9 mouse cellular contexts compared by ENCODE assay signal in genomic region chr11:67010430-67010829, GRCm38 (mm10). TPM values are rescaled to one million over a fixed set of nuclear protein-coding genes. Genes with fewer than 3 reads are reported as not detected.
DNase-seq lines count a peak whose midpoint lies in the region; ATAC-seq lines count a peak whose summit lies in the region.
"Had no signal": no experiment of that assay in that cellular context is flagged by ENCODE, and none has a peak within 500 bp of the region (broad histone marks: within the 10 kb centered on the region; RNA-seq: fewer than 3 reads in every experiment).

No protein-coding gene starts in this region.

- ATAC-seq in frontal cortex, adult (ENCODE audit: low TSS enrichment) = peak; percentile 97
- peak; percentile 78 for ATAC-seq in hindbrain, embryonic 16.5 days

- no peaks in the 10 kb centered on the region for H3K9me3 ChIP-seq in hindbrain, embryonic 16.5 days (ENCODE audit: control insufficient read depth, low read length)

- H3K4me1 ChIP-seq in hindbrain, embryonic 16.5 days (ENCODE audit: control insufficient read depth, insufficient read depth, low read depth, low read length) = peaks cover 10% of the 10 kb centered on the region

- H3K27ac ChIP-seq in hindbrain, embryonic 16.5 days (ENCODE audit: low read depth, low read length) = peak overlapping the region; percentile 1; the same call in 1 of the 2 replicates

- H3K9ac ChIP-seq in hindbrain, embryonic 16.5 days (ENCODE audit: low read depth, low read length) = no peak overlapping the region

- DNase-seq in frontal cortex, postnatal 10 days (ENCODE audit: low spot score in 2 of 2) = no peak
- DNase-seq in right cerebral cortex, postnatal 14 days = peak; percentile 36
- DNase-seq in right cerebral cortex, adult 2 months (ENCODE audit: low spot score in 2 of 2) = no peak
- DNase-seq in retina, embryonic 14.5 days (ENCODE audit: low spot score) = peak; percentile 59
- no peak for DNase-seq in right cerebral cortex, adult 18-20 months
- no peak for DNase-seq in ovary, postnatal 14 days (ENCODE audit: low spot score)

- H3K4me3 ChIP-seq in hindbrain, embryonic 16.5 days (ENCODE audit: low read length) = no peak overlapping the region

- whole genome bisulfite sequencing in hindbrain, embryonic 16.5 days = 9% methylated on average over 8 of the region's 8 CpGs

- H3K27me3 ChIP-seq in hindbrain, embryonic 16.5 days (replicated peaks; ENCODE audit: control insufficient read depth, insufficient read depth, low read length) = no peaks in the 10 kb centered on the region

- H3K4me2 ChIP-seq in hindbrain, embryonic 16.5 days (ENCODE audit: low read length) = no peak overlapping the region

- H3K36me3 ChIP-seq in hindbrain, embryonic 16.5 days (ENCODE audit: control insufficient read depth, insufficient read depth, low read length) = no peaks in the 10 kb centered on the region

RNA-seq across cellular contexts. Expression of gene Tmem220, which starts 14.5 kb away (rescaled TPM):
- polyA plus RNA-seq in hindbrain, embryonic 16.5 days (2015; fragmentation: Nextera tagmentation; extraction: Ambion mirVana) = 0.50 and 0.57 TPM in 2 replicates

RNA-seq across cellular contexts. Expression of gene Adprm, which starts 42.0 kb away (rescaled TPM):
- 30.3 and 30.8 TPM in 2 replicates for polyA plus RNA-seq in hindbrain, embryonic 16.5 days (2015; fragmentation: Nextera tagmentation; extraction: Ambion mirVana)

RNA-seq across cellular contexts. Expression of gene Sco1, which starts 42.0 kb away (rescaled TPM):
- 9.6 and 12.0 TPM in 2 replicates for polyA plus RNA-seq in hindbrain, embryonic 16.5 days (2015; fragmentation: Nextera tagmentation; extraction: Ambion mirVana)

RNA-seq across cellular contexts. Expression of gene Tmem238l, which starts 54.0 kb away (rescaled TPM):
- polyA plus RNA-seq in hindbrain, embryonic 16.5 days (2015; fragmentation: Nextera tagmentation; extraction: Ambion mirVana) = not detected in 2 replicates
- polyA plus RNA-seq: frontal cortex, adult 2 months had no signal

Comparison
In these comparisons a context has a peak if more than half of its experiments do, and no peak if none do; other contexts are left out.
1. DNase-seq: peak in right cerebral cortex, postnatal 14 days (single experiment) and retina, embryonic 14.5 days (single experiment); none in frontal cortex, postnatal 10 days (0 of 2), right cerebral cortex, adult 2 months (0 of 2), right cerebral cortex, adult 18-20 months (single experiment) and ovary, postnatal 14 days (single experiment).